Mouse (Mus musculus) heart, embryonic 15.5 days (tissue): ENCODE measurements around the gene Psme2b. TPM values are rescaled to one million over a fixed set of nuclear protein-coding genes. Genes with fewer than 3 reads are reported as not detected.
"Not testable (repeated sequence)": the region's sequence is repeated elsewhere in the genome, so short reads cannot be mapped to it uniquely, and the experiment has no call there.

Source experiments
- ATAC-seq: fragments of 200-750 bp; cut with Nextera tagmentation; replicated peaks from 2 replicates; pipeline ENCODE4 v1.8.0; 2017; ENCODE audit warnings: low read depth, moderate TSS enrichment; ENCODE audit not compliant: insufficient number of reproducible peaks, insufficient read depth, low FRiP score
- H3K27ac ChIP-seq: fragments of 300-500 bp; sonication (generic); 2 replicates; pipeline ENCODE4 v1.5.1; 2015; ENCODE audit warnings: mild to moderate bottlenecking, inconsistent platforms
- H3K27me3 ChIP-seq: fragments of 300-500 bp; sonication (generic); 2 replicates; pipeline ENCODE4 v1.6.1; 2015; ENCODE audit warnings: inconsistent platforms
- H3K36me3 ChIP-seq: fragments of 300-500 bp; sonication (generic); 2 replicates; pipeline ENCODE4 v1.6.1; 2015; ENCODE audit warnings: mild to moderate bottlenecking, inconsistent platforms
- H3K4me1 ChIP-seq: fragments of 300-500 bp; sonication (generic); replicated peaks from 2 replicates; pipeline ENCODE4 v1.6.1; 2015; ENCODE audit warnings: inconsistent platforms
- H3K4me2 ChIP-seq: fragments of 300-500 bp; sonication (generic); 2 replicates; pipeline ENCODE4 v1.6.1; 2015; ENCODE audit warnings: inconsistent platforms, mild to moderate bottlenecking, moderate library complexity
- H3K4me3 ChIP-seq: fragments of 300-500 bp; sonication (generic); 2 replicates; pipeline ENCODE4 v1.5.1; 2015; ENCODE audit warnings: mild to moderate bottlenecking, inconsistent platforms
- H3K9ac ChIP-seq: fragments of 300-500 bp; sonication (generic); 2 replicates; pipeline ENCODE4 v1.6.1; 2015; ENCODE audit warnings: mild to moderate bottlenecking, inconsistent platforms
- H3K9me3 ChIP-seq: fragments of 300-500 bp; sonication (generic); replicated peaks from 2 replicates; pipeline ENCODE4 v1.6.1; 2016; ENCODE audit warnings: inconsistent platforms
- WGBS: fragments of 180-500 bp; shearing (Covaris S2); methylation state at CpG from one replicate; pipeline ENCODE4 v1.1.7; 2015; ENCODE audit warnings: mixed read lengths; 5-methylcytosine and 5-hydroxymethylcytosine counted together
- polyA plus RNA-seq: library from polyadenylated mRNA; unstranded; fragments of >200 nt; fragmentation: Nextera tagmentation; extraction: Ambion mirVana; gene quantifications from 2 replicates; pipeline ENCODE4 v1.2.1, GENCODE M21; 2015

Psme2b gene
- 2.1 and 2.8 TPM in 2 replicates for polyA plus RNA-seq

DNA sequence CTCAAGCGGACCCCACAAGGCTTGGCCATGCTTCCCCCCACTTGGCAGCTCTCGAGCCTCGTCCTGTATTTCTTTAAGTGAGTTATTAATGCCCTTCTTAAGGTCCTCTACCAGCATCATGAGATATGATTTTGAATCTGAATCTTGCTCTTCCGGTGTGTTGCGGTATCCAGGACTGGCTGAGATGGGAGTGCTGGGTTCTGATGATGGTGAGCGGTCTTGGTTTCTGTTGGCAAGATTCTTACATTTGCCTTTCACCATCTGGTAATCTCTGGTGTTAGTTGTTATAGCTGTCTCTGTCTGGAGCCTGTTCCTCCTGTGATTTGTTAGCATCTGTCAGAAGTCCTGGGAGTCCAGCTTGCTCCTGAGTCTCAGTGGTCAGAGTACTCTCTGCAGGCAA, at the start of gene Psme2b:
TSS of gene Psme2b (minus strand) at position 101 of the 400 bp plus-strand sequence.
- WGBS: 82% methylated on average over 6 of the region's 6 CpGs
- H3K27me3 ChIP-seq, H3K9ac ChIP-seq, H3K9me3 ChIP-seq, H3K4me1 ChIP-seq, H3K4me2 ChIP-seq, H3K4me3 ChIP-seq, H3K36me3 ChIP-seq, ATAC-seq, H3K27ac ChIP-seq: not testable (repeated sequence)

DNA sequence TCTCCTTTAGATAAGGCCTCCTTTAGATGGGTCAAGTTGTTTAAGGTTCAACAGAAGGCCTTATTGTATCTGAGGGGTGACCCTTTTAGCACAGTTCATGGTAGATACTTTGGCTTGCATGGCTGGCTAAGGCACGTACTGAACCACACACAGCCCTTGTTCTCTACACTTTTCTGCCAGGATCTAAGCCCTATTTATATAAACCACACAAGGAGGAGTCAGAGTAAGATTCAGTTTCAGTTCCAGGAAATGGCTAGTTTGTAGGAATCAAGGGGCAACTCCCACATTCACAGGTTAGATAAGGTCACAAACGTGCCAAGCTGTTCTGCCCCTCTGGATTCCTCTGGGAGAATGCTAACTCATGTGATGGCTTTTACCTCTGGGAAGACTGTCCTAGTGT, 48.0 kb upstream of the Psme2b start, which contains the start of gene Tgtp1:
TSS of gene Tgtp1 (minus strand) at position 155 of the 400 bp plus-strand sequence.
- ATAC-seq, H3K9ac ChIP-seq, H3K36me3 ChIP-seq, H3K9me3 ChIP-seq, H3K4me3 ChIP-seq, H3K27ac ChIP-seq, H3K4me1 ChIP-seq, H3K27me3 ChIP-seq, H3K4me2 ChIP-seq: not testable (repeated sequence)
- WGBS: 43% methylated on average over 2 of the region's 2 CpGs

DNA sequence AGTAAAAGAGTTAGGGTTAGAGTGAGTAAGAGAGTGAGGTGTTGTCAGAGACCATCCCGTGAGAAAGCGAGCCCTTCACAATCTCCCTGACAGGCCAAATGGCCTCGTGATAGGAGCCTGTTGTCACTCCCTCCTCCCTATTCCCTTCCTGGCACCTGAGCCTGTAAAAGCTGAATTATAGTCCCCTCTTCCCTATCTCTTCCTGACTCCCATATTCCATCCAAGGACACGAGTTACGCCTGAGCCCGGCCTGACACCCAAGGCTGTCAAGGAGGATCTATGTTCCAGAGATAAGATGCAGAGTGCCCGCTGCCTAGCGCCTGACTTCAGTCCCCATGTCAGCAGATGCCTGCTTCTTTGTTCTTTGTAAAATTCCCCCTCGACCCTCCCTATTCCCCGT, 47.3 kb upstream of the Psme2b start:
- H3K9ac ChIP-seq, H3K36me3 ChIP-seq, H3K4me3 ChIP-seq, H3K9me3 ChIP-seq, H3K4me1 ChIP-seq, ATAC-seq, H3K27me3 ChIP-seq, H3K27ac ChIP-seq, H3K4me2 ChIP-seq: not testable (repeated sequence)
- WGBS: 13% methylated on average over 10 of the region's 10 CpGs

DNA sequence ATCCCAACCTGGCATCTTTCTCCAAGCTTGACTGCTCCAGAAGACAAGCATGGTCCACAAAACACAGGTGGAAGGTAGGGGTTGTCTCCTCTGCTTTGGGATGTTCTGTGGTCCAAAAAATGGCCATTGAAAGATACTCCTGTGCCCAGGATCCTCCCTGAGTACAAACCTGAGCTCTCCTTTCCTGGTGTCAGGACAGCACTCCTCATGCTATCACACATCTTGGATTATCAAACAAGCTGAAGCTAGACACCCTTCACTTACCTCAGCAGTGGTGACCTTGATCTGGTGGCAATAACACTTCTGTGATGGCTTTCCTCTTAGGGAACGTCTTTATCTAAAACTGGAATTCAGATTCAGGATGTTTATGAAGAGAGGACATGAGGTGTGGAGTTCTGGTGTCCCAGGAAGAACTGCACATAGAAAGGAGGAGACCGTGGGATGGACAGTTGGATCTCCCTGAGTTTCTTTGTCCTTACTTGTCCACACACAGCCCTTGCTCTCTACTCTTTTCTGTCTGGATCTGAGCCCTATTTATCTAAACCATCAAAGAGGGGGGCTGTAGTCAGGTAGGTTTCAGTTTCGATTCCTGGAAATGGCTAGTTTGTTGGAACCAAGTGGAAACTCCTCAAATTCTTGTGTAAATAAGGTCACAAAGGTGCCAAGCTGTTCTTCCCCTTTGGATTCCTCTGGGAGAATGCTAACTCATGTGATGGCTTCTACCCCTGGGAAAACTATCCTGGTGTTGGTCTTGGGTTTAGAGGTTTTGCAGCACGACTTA, 45.9 kb upstream of the Psme2b start, which contains the start of gene Gm12185:
TSS of gene Gm12185 (minus strand) at position 487 of the 781 bp plus-strand sequence.
- not testable (repeated sequence) for H3K27me3 ChIP-seq, H3K36me3 ChIP-seq, H3K4me2 ChIP-seq, H3K9me3 ChIP-seq, H3K4me3 ChIP-seq, H3K4me1 ChIP-seq, H3K27ac ChIP-seq, ATAC-seq, H3K9ac ChIP-seq
- WGBS: 51% methylated on average over 4 of the region's 4 CpGs

DNA sequence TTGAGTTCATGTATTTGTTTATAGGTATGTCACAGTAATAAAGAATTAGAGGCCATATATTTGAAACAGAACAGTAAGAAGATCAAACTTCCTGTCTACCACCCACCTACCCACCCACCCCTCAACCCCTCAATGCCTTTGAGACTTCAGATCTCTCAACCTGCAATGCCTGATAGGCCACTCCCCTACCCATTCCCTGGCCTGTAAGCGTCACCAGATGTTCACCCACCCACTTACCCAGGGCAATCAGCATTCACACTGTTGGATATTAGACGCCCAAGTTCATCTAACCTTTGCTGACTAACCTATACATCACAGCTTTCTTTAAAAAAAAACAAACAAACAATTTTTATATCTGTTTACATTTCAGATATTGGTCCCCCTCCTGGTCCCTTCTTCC, 44.0 kb upstream of the Psme2b start:
- not testable (repeated sequence) for H3K9me3 ChIP-seq, H3K27ac ChIP-seq, H3K4me3 ChIP-seq, H3K36me3 ChIP-seq, ATAC-seq, H3K4me2 ChIP-seq, H3K27me3 ChIP-seq, H3K9ac ChIP-seq, H3K4me1 ChIP-seq
- WGBS: 76% methylated on average over 2 of the region's 2 CpGs

DNA sequence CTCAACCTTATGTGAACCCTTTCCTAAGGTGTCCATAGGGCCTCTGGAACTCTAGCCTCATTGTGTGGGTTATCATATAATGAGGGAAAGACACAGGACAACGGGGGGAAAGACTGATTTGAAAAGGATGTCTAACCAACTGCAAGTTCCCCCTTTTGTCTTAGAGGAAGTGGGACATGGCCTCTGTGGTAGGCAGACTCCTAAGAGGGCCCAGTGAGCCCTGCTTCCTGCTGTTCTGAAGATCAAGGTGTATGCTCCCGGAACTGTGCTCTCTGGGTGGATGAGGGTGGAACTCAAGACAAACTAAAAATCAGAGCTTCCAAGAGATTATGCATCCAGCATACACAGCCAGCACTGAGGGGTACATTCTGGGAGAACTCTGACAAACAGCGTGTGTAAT, 42.2 kb upstream of the Psme2b start:
- H3K9ac ChIP-seq, H3K4me3 ChIP-seq, H3K4me2 ChIP-seq, H3K4me1 ChIP-seq, H3K27me3 ChIP-seq, ATAC-seq, H3K9me3 ChIP-seq, H3K27ac ChIP-seq, H3K36me3 ChIP-seq: not testable (repeated sequence)
- WGBS: 68% methylated on average over 2 of the region's 3 CpGs

DNA sequence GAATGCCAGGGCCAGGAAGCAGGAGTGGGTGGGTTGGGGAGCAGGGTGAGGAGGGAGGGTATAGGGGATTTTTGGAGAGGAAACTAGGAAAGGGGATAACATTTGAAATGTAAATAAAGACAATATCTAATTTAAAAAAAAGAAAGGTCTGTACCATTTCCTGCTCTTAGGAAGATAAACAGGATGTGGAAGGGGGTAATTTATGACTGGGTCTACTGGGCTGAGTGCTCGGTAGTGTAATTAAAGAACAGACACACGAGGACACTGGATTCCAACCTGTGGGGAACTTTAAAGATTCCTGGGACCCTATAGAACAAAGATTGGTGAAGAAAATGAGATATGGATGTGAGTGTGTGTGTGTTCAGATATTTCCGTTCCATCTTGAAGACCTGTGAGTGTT, 36.9 kb upstream of the Psme2b start:
- WGBS: no CpG with 5 or more reads among the region's 3 CpGs
- ATAC-seq, H3K4me2 ChIP-seq, H3K4me3 ChIP-seq, H3K9me3 ChIP-seq, H3K9ac ChIP-seq, H3K36me3 ChIP-seq, H3K4me1 ChIP-seq, H3K27ac ChIP-seq, H3K27me3 ChIP-seq: not testable (repeated sequence)

DNA sequence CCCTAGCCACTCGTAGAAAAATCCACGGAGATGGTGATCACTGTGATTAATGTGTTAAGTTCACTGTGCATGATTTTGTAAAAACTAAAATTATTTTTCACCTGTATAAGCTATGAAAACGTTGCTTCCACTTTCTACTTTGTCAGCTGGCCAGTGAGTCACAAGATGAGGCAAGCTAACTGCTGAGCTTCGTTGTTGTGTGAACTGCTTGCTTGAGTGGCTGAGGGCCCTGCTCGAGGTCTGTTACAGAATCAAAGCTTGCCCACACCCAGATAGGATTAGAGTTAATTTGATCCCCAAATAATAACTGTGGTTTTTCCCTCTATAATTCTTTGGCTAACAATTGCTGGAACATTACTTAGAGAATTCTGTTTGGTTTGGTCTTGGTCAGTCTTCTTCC, 34.1 kb upstream of the Psme2b start:
- H3K9me3 ChIP-seq, H3K27me3 ChIP-seq, H3K9ac ChIP-seq, H3K4me2 ChIP-seq, H3K27ac ChIP-seq, H3K4me1 ChIP-seq, H3K36me3 ChIP-seq, ATAC-seq, H3K4me3 ChIP-seq: not testable (repeated sequence)
- WGBS: no CpG with 5 or more reads among the region's 5 CpGs

DNA sequence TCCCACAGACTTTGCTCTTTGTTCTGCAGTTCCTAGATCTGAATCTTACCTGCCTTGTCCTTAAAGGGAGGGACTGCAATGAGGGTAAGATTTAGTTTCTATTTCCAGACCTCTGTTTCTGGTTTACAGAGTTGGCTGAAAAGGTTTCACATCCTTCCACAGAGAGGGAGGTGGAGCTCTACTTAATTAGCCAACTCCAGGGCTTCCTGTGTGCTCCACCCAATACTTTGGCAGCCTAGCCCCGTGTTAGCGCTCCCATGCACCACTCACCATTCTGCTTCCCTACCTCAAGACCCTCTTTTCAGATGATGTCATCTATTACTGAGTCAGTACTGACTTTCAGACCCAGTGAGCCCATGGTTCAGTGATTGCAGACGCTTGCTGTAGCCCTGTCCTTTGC, 33.3 kb upstream of the Psme2b start, which contains the start of gene 9930111J21Rik1:
TSS of gene 9930111J21Rik1 (minus strand) at position 148 of the 400 bp plus-strand sequence.
- not testable (repeated sequence) for H3K4me2 ChIP-seq, ATAC-seq

DNA sequence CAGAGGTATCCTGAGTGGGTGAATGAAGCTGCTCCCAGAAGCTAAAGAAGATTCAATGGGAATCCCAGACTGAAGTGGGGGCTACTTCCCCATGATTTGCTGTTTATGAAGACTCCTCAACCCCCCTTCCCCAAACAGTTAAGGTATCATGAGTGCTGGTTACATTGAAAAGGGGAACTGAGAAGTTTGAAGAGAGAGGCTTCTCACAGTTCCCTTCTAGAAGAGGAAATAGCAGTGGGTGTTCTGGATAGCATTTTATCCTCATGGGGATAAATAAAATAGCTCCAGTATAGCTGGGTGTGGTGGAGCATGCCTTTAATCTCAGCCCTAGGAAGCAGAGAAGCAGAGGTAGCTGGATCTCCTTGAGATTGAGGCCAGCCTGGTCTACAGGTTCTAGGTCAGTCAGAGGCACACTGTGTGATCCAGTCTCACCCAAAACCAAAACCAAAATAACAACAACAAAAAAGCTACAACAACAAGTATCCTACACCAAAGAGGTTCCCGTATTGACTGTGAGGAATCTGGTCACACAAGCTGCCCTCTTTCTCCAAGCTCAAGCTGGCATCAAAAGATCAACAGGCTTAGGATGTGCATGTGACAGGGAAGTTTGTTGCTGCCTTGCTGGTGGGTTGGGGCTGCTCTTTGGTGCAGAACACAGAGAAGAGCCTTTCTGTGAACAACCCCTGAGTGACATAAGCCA, 32.4 kb upstream of the Psme2b start, which contains the start of gene Olfr56:
TSS of gene Olfr56 (plus strand) at position 650 of the 700 bp plus-strand sequence.
- ATAC-seq, H3K4me1 ChIP-seq, H3K9ac ChIP-seq, H3K4me3 ChIP-seq, H3K36me3 ChIP-seq, H3K27ac ChIP-seq, H3K9me3 ChIP-seq, H3K4me2 ChIP-seq, H3K27me3 ChIP-seq: not testable (repeated sequence)
- no CpG with 5 or more reads among the region's 1 CpGs for WGBS

More for the DNA sequence above, 33.3 kb upstream of the Psme2b start, which contains the start of gene 9930111J21Rik1:
- WGBS: no CpG with 5 or more reads among the region's 3 CpGs
- not testable (repeated sequence) for H3K9ac ChIP-seq, H3K27ac ChIP-seq, H3K36me3 ChIP-seq, H3K27me3 ChIP-seq, H3K9me3 ChIP-seq, H3K4me3 ChIP-seq, H3K4me1 ChIP-seq

DNA sequence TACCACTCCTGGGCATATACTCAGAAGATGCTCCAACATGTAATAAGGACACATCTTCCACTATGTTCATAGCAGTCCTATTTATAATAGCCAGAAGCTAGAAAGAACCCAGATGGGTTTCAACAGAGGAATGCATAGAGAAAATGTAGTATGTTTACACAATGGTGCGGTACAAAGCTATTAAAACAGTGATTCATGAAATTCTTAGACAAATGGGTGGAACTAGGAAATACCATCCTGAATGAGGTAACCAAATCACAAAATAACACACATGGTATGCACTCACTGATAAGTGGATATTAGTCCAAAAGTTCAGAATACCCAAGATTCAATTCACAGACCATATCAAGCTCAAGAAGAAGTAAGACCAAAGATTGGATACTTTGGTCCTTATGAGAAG, 28.7 kb upstream of the Psme2b start:
- H3K4me3 ChIP-seq, H3K9me3 ChIP-seq, ATAC-seq, H3K4me1 ChIP-seq, H3K27ac ChIP-seq, H3K4me2 ChIP-seq, H3K36me3 ChIP-seq, H3K27me3 ChIP-seq, H3K9ac ChIP-seq: not testable (repeated sequence)
- WGBS: no CpG with 5 or more reads among the region's 1 CpGs
